Mouse (Mus musculus) cerebellum, adult (tissue): ENCODE data around the gene Coro1b.

ENCODE experiments used
- ATAC-seq: cut with Nextera tagmentation; 2 replicates; pipeline ENCODE4 v1.9.2; 2017; ENCODE audit warnings: mild to moderate bottlenecking, moderate library complexity, mixed read lengths; ENCODE audit not compliant: insufficient number of reproducible peaks, low FRiP score, low TSS enrichment

Gene Coro1b

DNA sequence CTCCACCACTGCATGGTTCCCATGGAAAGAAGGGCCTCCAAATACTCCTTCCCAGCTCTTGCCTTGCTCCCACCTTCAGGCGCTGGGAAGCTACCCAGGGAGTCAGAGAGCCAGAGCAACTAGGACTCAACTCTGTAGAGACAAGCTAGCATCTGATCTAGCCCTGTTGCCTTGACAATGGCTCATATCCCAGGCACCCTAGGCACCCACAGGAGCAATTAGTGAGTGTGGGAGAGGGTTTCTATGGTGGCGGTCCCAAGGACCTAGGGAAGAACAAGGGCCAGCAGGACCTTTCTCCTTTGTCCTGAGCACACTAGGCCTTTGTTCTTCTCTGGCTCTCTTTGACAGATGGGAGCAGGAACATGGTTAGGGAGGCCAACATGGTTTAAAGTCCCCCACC lies 35.3 kb downstream of the Coro1b start:
- no peak for ATAC-seq

DNA sequence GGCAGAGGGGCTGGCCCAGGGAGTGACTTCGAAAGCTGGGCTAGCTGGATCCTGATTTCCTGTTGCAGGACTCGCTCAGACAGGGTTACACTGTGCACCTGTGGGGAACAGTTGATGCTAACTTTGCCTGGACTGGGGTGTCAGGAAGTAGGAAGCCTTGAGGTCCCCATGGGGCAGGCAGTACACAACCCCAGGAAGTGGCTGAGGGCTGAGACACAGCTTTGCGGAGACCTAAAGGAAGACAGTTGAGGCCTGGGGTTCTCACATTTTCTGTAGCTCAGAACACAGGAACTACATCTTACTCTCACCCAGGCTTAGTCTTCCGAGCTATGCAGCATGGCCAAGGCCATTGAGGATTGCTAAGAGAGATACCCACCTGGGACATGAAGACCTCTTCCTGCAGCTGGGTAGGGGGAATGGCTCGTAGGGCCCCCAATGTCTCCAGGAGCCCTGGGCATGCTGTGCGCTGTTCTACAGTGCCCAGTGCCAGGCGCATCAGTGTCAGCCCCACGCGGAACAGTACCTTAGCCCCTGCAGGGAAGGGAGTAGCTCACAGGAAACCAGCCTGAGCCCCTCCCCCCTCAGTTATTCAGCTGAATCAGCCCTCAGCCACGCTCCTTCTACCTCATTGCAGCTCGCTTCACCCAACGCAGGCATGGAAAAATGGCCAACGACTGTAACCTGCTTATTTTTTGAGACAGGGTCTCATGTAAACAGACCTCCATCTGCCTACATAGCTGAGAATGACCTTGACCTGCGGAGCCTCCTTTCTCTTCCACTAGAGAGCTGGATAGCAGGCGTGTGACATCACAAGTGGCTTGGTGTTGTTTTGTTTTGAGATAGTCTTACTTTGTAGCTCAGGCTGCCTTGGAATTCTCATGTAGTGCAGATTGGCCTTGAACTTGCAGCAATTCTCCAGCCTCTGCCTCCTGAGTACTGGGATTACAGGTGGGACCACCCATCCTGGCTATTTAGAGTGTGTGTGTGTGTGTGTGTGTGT lies 36.9 kb downstream of the Coro1b start:
- ATAC-seq, result no peak

DNA sequence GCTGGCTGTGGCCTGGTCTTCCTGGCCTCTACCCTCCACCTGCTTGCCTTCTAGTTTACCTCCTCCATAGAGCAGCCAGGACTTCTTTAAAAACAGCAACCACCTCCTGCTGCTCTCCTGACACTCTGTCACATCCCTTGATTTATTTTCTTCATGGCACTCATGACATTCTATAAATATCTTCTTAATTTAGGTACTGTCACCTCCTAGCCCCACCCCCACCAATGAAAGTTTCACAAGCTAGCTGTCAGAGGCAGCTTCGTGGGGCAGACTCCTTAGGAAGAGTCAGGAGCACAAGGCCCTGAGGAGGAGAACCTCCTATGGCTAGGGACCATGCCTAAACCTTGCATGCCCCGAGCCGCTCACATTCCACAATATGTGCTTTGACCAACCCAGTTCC lies 38.9 kb downstream of the Coro1b start:
- no peak for ATAC-seq

DNA sequence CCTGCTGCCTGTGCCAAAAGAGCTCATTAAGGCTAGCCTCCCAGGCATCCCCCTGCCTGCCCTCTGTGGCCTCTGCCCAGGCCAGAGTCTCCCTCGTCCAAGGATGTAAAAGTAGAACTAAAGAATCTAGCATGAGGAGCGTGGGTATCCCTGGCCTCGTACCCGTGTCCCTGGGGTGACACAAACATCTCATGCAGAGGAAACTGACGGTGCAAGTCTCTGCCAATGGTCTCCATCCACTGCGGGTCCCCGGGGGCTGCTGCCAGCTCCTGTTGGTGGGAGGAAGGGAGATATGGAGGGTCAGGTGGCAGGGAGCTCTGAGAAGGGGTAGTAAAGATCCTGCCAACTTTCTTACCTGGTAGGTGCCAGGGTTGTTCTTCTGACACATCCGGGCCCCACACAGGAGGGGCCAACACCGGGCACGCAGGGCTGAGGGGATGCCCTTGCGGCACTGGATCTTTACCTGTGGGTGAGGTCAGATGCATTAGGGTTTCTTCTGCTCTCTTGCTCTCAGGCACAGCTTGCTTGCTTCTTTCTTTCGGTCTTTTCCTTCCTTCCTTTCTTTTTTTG lies 40.7 kb downstream of the Coro1b start:
- ATAC-seq, result no peak

DNA sequence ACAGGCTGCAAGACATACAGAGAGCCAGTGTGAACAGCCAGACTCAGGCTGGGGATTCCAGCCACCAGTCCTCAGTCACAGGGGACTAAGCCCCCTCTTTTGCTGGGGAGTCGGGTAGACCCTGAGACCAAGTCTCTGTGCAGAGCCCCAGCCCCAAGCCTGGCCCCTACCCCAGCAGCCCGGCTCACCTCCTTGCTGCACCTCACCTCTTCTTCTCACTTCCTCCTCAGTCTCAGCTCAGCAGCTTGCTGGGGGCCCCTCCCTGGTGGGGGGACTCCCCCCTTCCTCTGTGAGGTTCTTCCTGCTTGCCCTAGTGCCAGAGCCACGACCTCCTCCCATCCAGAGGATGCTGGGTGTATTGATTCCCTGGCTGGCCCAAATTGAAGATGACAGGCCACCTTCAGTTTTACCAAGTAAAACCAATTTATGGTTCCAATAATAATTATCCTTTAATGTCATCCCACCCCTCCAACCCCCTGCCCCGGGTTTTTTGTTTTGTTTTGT lies 42.5 kb downstream of the Coro1b start, which contains the start of gene Tbc1d10c:
Tbc1d10c (minus strand) TSS at position 454 of the 504 bp plus-strand sequence.
- no peak for ATAC-seq

DNA sequence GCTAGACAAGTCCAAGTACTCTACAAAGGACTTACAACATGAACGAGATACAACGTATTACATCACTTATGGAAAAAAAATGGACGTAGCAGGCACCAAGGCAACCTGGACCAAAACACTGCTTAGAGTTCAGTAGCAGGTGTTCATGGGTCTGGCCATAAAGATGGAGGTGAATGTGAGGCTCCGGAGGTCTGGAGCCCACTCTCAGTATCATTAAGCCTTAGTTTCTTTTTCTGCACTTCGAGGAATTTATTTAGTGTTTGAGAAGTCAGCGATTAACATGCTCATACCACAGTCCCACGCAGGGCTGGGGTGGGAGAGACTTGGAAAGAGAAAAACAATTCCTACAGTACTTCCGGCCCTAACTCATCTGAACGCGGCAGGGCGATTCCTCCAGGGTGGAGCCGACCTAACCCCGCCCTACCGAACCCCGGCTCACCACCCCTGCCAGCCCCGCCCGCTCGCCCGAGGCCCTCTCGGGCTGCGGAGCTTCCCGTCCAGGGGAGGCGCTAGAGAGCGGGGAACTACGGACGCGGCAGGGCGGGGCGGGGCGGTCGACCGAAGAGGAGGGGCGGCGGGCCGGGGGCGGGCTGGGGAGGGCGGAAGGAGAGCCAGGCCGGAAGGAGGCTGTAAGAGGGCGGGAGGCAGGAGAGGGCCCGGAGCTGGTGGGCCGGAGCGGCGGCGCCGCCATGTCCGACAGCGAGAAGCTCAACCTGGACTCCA lies 43.3 kb downstream of the Coro1b start, which contains the start of gene Ppp1ca:
Ppp1ca (plus strand) TSS at position 538 of the 723 bp plus-strand sequence.
- peak; percentile 70 for ATAC-seq

DNA sequence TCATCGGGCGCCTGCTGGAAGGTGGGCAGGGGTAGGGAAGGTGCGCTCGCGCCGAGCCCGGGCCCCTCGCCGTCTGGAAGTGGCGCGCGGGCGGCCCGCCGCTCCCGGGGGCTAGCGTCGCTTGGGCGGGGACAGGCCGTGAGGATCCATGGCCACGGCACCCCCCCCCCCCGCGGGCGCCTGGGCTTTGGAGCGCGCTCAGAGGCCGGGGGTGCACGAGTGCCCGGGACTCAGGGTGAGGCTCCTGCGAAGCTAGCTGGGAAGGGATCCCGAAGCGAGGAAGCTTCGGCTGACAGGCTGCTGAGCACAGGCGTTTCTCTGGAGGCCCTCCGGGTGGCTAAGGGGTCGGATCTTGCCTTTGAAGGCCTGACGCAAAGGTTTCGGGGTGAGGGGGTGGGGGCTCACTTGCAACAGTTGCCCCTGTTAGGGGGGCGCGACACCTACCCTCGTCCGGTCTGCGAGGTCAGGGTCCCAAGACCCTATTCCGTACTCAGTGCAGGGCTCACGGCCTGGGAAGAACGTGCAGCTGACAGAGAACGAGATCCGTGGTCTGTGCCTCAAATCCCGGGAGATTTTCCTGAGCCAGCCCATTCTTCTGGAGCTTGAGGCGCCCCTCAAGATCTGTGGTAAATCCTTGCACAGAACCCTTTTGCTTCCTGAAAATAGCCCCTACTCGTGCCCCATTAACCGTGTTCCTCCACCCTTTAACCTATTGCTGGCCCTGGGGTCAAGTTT lies 44.0 kb downstream of the Coro1b start:
- no peak for ATAC-seq

DNA sequence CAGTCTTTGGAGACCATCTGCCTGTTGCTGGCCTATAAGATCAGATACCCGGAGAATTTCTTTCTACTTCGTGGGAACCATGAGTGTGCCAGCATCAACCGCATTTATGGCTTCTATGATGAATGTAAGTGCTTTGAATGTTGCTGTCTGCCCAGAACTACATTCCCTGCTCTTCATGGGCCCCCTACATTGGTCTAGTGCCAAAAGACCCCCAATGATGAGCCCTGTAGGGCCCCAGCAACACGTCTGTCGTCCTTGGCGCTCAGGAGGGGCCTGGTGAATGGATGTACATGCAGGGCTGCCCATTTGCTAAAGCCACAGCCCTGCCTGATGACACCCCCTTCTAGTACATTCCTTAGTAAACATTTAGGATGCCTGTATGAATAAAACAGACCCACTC lies 44.7 kb downstream of the Coro1b start:
- no peak for ATAC-seq

DNA sequence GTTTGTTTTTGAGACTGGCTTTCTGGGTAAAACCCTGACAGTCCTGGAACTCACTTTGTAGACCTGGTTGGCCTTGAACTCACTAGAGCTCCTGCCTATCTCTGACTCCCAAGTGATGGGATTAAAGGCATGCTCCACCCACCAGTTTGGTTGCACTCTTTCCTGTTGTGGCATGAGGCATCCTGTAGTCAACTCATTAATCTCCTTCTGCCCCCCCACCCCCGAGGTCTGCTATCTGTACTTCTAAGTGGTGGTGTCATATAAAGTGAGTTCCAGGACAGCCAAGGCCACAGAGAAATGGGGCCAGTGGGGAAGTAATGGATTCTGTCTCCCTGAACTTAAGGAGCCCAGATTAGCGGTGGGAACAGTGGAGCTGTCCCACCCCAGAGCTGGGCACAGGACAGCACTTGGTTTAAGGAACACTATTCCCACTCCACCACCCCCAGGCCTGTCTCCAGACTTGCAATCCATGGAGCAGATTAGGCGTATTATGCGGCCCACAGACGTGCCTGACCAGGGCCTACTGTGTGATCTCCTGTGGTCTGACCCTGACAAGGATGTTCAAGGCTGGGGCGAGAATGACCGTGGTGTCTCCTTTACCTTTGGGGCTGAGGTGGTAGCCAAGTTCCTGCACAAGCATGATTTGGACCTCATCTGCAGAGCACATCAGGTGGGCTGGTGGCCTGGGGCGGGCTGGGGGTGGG lies 45.8 kb downstream of the Coro1b start:
- ATAC-seq, result no peak

DNA sequence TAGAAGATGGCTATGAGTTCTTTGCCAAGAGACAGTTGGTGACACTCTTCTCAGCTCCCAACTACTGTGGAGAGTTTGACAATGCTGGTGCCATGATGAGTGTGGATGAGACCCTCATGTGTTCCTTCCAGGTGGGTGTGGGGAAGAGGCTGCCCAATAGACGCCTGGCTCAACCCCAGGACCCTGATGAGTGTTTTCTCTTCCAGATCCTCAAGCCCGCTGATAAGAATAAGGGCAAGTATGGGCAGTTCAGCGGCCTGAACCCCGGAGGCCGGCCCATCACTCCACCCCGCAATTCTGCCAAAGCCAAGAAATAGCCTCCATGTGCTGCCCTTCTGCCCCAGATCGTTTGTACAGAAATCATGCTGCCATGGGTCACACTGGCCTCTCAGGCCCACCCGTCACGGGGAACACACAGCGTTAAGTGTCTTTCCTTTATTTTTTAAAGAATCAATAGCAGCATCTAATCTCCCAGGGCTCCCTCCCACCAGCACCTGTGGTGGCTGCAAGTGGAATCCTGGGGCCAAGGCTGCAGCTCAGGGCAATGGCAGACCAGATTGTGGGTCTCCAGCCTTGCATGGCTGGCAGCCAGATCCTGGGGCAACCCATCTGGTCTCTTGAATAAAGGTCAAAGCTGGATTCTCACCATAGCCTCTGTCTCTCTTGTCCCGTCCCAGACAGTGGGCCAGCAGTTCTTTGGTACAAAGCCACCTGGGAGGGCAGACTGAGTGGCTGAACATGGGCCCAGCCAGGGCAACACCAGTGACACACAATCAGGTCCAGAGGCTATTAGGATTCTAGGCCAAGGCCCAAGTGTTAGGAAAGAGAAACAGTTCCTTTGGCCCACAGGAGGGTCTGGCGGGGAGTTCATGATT lies 46.6 kb downstream of the Coro1b start:
- ATAC-seq, result no peak

DNA sequence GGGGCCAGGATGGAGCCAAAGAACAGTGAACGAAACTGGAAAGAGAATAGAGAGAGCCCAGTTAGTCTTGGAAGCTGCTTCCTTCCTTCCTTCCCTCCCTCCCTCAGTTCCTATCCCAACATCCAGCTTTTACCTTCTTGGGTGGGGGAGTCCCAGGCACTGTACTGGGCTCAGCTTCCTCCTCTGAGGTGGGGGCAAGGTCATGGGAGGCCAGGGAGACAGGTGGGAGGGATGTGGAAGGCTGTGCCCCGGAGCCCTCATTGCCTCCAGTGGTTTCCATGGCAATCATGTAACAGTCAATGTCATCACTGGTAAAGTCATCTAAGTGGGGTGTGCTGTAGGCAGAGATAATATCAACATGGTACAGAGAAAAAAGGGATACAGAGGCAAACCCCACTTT lies 47.6 kb downstream of the Coro1b start:
- no peak for ATAC-seq

DNA sequence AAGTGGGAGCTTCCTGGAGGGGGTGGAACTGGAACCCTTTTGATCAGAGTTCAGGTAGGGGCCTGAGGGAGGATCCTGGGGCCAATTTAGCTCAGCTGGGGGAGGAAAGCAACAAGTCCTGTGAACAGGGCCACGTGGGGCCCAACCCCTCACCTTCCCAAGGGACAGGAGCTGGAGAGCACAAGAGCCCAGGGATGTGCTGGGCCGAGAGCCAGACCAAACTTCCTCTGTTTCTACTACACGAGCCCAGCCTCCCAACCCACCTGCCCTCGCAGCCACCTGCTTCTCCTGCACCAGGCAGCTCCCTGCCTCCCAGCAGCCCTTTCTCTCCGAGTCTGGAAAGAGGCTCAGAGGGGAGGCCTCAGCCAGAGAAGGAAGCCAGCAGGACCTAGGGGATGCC lies 48.1 kb downstream of the Coro1b start:
- ATAC-seq, result no peak

DNA sequence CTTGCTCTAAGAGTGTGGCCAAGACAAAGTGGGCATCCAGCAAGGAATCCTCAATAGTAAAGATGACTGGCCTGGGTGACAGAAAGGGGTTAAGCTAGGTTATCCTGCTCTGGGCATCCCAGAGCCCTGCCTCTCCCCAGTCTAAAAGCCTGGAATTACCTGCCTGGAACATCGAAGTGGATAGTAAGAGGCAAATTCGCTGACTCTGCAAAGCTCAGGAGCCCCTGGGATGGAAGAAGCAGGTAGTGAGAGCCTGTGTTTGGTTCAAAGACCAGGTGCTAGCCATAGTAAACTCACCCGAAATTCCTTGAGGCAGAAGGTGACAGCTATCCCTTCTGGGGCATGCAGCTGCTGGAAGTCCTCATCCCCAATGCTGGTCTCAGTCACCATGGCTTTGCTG lies 48.8 kb downstream of the Coro1b start:
- no peak for ATAC-seq

DNA sequence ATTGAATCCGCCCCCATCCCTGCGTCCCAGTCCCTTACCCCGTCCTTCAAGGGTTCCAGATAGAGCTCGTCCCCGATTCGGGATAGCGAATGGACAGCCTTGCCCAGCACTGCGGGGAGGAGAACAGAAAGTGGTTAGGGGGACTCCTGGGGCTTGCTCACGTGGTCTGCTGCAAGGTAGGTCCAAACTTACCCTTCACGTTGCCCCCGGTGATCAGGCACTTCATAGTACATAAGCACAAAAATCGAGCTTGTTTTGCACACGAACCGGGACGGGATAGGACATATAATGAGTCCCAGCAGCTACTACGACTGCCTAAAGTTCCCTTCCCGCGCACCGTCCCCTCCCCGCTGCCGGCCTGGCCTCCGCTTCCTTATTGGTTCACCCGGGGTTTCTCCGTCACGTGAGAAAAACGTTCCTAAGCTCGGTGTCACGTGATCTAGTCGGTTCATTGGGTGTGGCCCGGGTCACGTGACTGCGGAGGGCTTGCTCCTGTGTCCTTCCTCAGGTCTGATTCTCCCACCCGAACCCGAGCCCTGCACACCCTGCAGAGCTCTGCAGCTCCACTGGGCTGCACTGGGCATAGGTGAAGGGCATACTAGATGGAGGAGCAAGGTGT lies 53.0 kb downstream of the Coro1b start, which contains the start of gene Rad9a:
Rad9a (minus strand) TSS at position 372 of the 619 bp plus-strand sequence.
- ATAC-seq, result peak; percentile 75; the same call in 1 of the 2 replicates

DNA sequence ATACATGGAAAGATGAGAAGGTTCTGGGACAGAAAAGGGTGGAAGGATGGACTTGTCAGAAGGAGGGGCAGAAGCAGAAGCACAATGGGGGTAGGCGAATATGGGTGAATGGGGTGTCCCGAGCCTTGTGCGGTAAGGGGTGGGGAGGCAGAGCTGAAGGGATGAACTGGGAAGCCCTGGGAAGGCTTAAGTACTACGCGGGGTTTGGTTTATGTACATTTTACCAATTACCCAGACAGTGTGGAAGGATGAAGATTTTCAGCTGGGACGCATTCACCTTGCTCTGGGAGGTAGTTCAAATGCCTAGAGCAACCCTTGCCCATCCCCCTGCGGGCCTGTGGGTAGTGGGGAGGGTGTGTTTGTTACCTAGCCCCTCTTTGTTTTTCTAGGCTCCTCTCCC lies 53.7 kb downstream of the Coro1b start:
- ATAC-seq, result no peak

DNA sequence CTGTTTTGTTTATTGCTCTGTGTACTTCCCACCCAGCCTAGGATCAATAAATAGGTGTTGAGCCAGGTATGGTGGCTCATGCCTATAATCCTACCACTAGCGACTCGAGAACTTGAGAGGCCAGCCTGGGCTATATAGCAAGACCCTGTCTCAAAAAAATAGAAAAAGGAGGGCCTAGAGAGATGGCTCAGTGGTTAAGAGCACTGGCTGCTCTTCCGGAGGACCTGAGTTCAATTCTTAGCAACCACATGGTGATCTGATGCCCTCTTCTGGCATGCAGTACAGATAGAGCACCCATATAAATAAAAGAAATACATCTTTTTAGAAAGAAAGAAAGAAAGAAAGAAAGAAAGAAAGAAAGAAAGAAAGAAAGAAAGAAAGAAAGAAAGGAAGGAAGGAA lies 54.7 kb downstream of the Coro1b start:
- no peak for ATAC-seq
